Mouse (Mus musculus) forebrain, embryonic 14.5 days (tissue): Measurements from ENCODE around the gene Rab14. TPM values are rescaled to one million over a fixed set of nuclear protein-coding genes. Genes with fewer than 3 reads are reported as not detected.

Experiments
- ATAC-seq: fragments of 200-750 bp; cut with Nextera tagmentation; 2 replicates; pipeline ENCODE4 v1.8.0; 2017; ENCODE audit warnings: mild to moderate bottlenecking, moderate library complexity
- DNase-seq: peaks from one replicate; pipeline ENCODE4 v3.0.0-alpha.2; 2015; ENCODE audit warnings: low spot score
- H3K27ac ChIP-seq: fragments of 300-500 bp; sonication (generic); 2 replicates; pipeline ENCODE4 v1.5.1; 2014; ENCODE audit warnings: low read depth, mild to moderate bottlenecking, control low read depth, low read length, moderate library complexity
- H3K27me3 ChIP-seq: fragments of 300-500 bp; sonication (generic); replicated peaks from 2 replicates; pipeline ENCODE4 v1.6.1; 2014; ENCODE audit warnings: low read length, control low read depth, mixed read lengths; ENCODE audit not compliant: control insufficient read depth, insufficient read depth
- H3K36me3 ChIP-seq: fragments of 300-500 bp; sonication (generic); 2 replicates; pipeline ENCODE4 v1.6.1; 2014; ENCODE audit warnings: low read length, control low read depth; ENCODE audit not compliant: control insufficient read depth, insufficient read depth
- H3K4me1 ChIP-seq: fragments of 300-500 bp; sonication (generic); 2 replicates; pipeline ENCODE4 v1.6.1; 2014; ENCODE audit warnings: antibody characterized with exemption, low read length, control low read depth; ENCODE audit not compliant: control insufficient read depth, insufficient read depth
- H3K4me2 ChIP-seq: fragments of 300-500 bp; sonication (generic); 2 replicates; pipeline ENCODE4 v1.6.1; 2014; ENCODE audit warnings: mild to moderate bottlenecking, control low read depth, low read length
- H3K4me3 ChIP-seq: fragments of 300-500 bp; sonication (generic); 2 replicates; pipeline ENCODE4 v1.5.1; 2014; ENCODE audit warnings: low read depth, low read length, control low read depth
- H3K9ac ChIP-seq: fragments of 300-500 bp; sonication (generic); 2 replicates; pipeline ENCODE4 v1.6.1; 2014; ENCODE audit warnings: mild to moderate bottlenecking, low read length, control low read depth, moderate library complexity
- H3K9me3 ChIP-seq: fragments of 300-500 bp; sonication (generic); replicated peaks from 2 replicates; pipeline ENCODE4 v1.6.1; 2016; ENCODE audit warnings: low read length, control low read depth, mixed read lengths; ENCODE audit not compliant: control insufficient read depth
- WGBS: fragments of 180-500 bp; shearing (Covaris S2); extraction: QIAGEN DNeasy Blood & Tissue Kit; methylation state at CpG from one replicate; pipeline ENCODE4 v1.1.7; 2014; 5-methylcytosine and 5-hydroxymethylcytosine counted together
- polyA plus RNA-seq: library from polyadenylated mRNA; unstranded; fragments of >200 nt; fragmentation: Nextera tagmentation; extraction: Ambion mirVana; gene quantifications from 2 replicates; pipeline ENCODE4 v1.2.1, GENCODE M21; 2014

The Rab14 gene
- polyA plus RNA-seq, 1 experiment from 2014 or later: 349 TPM

- no peak overlapping the region for H3K4me2 ChIP-seq
- no peaks in the 10 kb centered on the region for H3K27me3 ChIP-seq
- no peaks in the 10 kb centered on the region for H3K9me3 ChIP-seq
- DNase-seq: no peak
- no peak overlapping the region for H3K27ac ChIP-seq
- no peak for ATAC-seq
- 83% methylated on average over 3 of the region's 3 CpGs for WGBS
- no peak overlapping the region for H3K4me3 ChIP-seq
- no peak overlapping the region for H3K9ac ChIP-seq
- no peaks in the 10 kb centered on the region for H3K4me1 ChIP-seq
- H3K36me3 ChIP-seq: no peaks in the 10 kb centered on the region
Measured at GRCm38 (mm10) chr2:35208054-35208453, 7.1 kb upstream of the Rab14 start.

DNA sequence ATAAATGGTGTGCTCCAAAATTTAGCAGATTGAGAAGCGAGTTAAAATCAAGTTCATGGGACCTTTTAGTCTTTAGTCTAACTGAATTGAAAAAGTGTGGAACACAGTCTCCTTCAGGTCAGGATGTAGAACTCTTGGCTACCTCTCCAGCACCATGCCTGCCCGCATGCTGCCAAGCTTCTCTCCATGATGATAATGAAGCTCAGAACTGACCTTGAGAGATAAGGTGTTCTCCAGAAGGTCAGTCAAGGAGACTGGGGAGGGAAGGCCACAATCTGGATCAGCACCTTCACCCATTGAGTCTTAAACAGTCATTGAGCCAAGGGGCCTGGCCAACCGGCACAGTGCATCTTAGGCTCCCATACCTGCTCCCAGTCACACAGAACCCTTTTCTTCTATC is 5.8 kb upstream of the Rab14 start:
- H3K9ac ChIP-seq: no peak overlapping the region
- H3K36me3 ChIP-seq: no peaks in the 10 kb centered on the region
- no peak for ATAC-seq
- H3K4me1 ChIP-seq: no peaks in the 10 kb centered on the region
- H3K9me3 ChIP-seq: no peaks in the 10 kb centered on the region
- no peak overlapping the region for H3K4me3 ChIP-seq
- no peak overlapping the region for H3K27ac ChIP-seq
- DNase-seq: no peak
- no peak overlapping the region for H3K4me2 ChIP-seq
- no peaks in the 10 kb centered on the region for H3K27me3 ChIP-seq
- WGBS: 84% methylated on average over 3 of the region's 3 CpGs

DNA sequence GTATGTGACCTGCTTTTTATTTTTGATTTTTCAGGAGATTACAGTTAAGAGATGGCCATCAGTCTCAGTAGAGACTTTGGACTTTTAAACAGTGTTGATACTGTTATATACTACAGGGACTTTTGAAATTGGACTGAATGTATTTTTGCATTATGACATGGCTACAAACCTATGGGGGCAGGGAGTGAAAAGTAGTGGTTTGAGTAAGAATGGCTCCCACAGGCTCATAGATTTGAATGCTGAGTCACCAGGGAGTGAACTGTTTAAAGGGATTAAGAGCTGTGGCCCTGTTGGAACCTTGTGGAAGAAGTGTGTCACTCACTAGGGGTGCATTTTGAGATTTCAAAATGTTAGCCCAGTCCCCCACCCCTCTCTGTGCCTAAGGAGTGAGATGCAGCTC is 2.8 kb upstream of the Rab14 start:
- ATAC-seq (no peak), DNase-seq (no peak)
- H3K27me3 ChIP-seq: no peaks in the 10 kb centered on the region
- H3K27ac ChIP-seq: no peak overlapping the region
- no peaks in the 10 kb centered on the region for H3K9me3 ChIP-seq
- H3K4me2 ChIP-seq: no peak overlapping the region
- H3K4me3 ChIP-seq: no peak overlapping the region
- H3K36me3 ChIP-seq: no peaks in the 10 kb centered on the region
- H3K9ac ChIP-seq: no peak overlapping the region
- peaks cover 10% of the 10 kb centered on the region; the same call in 1 of the 2 replicates for H3K4me1 ChIP-seq

DNA sequence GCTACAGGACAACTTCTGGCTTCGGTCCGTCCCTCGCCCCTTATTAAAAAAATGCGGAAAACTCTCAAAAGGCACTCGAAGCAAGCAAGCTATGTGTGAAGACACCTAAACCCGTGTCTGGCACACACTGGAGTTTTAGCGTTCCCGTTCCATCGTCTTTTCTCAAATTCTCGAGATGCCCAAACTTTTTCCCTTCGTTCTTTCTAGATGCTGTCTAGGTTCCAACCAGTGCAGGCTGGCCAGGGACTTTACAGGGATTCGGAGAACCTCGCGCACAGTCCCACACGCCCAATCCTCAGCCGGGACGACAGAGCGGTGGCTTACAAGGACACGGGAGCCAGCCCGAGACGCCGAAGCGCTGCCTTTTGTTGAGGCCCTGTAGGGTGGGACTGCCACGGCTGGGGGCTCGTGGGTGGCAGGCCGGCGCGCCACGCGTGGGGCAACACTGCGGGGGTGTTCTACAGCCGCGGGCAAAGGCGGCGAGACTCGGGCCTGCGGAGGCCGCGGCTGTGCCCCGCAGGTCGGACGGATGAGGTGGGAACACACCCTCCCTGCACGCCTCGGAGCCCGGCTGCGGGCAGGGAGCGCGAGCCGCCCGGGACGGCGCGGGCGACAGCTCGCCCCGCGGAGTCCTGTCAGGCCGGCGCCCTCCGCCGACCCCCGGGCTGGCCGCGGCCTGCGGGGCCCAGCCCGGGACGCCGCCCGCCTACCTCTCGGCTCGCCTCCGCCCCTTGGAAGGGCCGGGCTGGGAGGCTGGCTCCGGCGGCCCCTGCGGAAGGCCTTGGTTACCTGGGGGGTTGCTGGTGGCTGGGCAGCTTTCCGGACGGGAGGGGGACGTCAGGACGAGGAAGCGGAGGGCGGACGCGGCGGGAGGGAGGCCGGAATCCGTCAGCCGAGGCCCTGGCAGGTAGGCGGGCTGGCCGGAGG is 686 bp downstream of the Rab14 start:
- under 1% methylated on average over 60 of the region's 90 CpGs for WGBS
- H3K27me3 ChIP-seq: no peaks in the 10 kb centered on the region
- H3K27ac ChIP-seq: peak overlapping the region; percentile 96
- H3K9ac ChIP-seq: peak overlapping the region; percentile 93
- peaks cover 20% of the 10 kb centered on the region; the same call in 1 of the 2 replicates for H3K4me1 ChIP-seq
- DNase-seq (peak; percentile 44), ATAC-seq (peak; percentile 78)
- H3K4me2 ChIP-seq: peak overlapping the region; percentile 91
- no peaks in the 10 kb centered on the region for H3K9me3 ChIP-seq
- H3K4me3 ChIP-seq: peak overlapping the region; percentile 99
- no peaks in the 10 kb centered on the region for H3K36me3 ChIP-seq

DNA sequence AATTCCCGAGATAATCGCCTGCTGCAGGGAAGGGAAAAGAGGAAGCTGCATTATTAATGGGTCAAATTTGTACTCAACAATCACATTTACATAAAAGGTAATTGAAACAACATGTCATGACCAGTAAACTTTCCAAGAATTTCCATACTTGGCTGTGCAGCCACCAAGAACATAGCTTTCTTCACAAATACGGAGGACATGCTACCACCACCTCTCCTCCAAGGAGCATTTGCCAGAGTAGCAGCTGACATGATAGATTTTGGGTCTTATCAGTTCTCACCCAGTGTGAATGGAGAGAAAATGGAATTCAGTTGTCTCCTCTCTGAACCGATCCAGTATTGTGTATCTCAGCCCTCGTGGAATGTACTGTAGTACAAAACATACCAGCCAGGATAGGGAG is 1.4 kb downstream of the Rab14 start:
- Histone ChIP-seq H3K9ac (peak overlapping the region; percentile 93), H3K4me1 (peaks cover 20% of the 10 kb centered on the region; the same call in 1 of the 2 replicates), H3K27ac (no peak overlapping the region), H3K4me2 (peak overlapping the region; percentile 91), H3K27me3 (no peaks in the 10 kb centered on the region), H3K4me3 (peak overlapping the region; percentile 99), H3K36me3 (no peaks in the 10 kb centered on the region), H3K9me3 (no peaks in the 10 kb centered on the region)
- ATAC-seq (no peak), DNase-seq (no peak)
- 18% methylated on average over 5 of the region's 5 CpGs for WGBS

DNA sequence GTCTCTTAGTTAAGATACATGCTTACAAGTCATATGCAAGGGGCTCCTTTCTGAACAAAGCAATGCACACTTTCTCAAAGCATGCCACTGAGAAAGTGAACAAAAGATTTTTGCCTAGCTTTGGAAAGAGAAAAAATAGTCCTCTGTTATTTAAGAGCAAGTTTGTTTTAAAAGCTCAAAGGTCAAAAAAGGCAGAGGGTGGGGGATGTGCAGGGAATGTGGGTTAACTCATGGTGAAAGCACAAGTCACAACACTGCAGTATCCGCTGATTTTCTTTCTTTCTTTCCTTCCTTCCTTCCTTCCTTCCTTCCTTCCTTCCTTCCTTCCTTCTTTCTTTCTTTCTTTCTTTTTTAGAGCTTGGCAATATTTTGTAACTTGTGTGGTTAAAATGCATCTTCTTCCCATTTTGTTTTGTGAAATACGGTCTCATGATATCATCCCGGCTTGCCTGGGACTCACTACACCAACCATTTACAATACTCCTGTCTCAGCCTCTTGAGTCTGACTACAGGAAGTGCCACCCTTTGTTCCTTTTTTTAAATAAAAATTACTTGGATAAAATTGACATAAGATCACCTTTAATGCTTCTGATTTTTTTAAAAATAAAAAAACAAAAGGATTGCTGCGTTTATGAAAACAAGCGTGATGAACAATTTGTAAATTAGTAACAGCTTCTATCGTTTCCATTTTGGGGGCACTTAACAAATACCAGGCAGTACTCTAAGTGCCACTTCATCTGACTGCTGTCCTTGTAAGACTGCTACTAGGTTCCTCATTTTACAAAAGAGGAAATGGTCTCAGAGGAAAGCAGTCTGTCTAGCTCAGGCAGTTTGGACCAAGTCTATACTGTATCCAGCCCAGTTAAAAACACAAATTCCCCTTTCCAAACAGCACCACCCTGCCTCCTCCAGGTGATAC is 5.0 kb downstream of the Rab14 start:
- H3K9me3 ChIP-seq: no peaks in the 10 kb centered on the region
- H3K4me1 ChIP-seq: peaks cover 18% of the 10 kb centered on the region; the same call in 1 of the 2 replicates
- H3K27me3 ChIP-seq: no peaks in the 10 kb centered on the region
- 83% methylated on average over 6 of the region's 6 CpGs for WGBS
- H3K4me3 ChIP-seq: no peak overlapping the region
- DNase-seq: no peak
- H3K4me2 ChIP-seq: no peak overlapping the region
- no peak for ATAC-seq
- no peak overlapping the region for H3K27ac ChIP-seq
- no peaks in the 10 kb centered on the region for H3K36me3 ChIP-seq
- H3K9ac ChIP-seq: no peak overlapping the region

GRCm38 (mm10) chr2:35193976-35194375 is 6.9 kb downstream of the Rab14 start:
- no peak overlapping the region for H3K4me2 ChIP-seq
- no peak for ATAC-seq
- peaks cover 14% of the 10 kb centered on the region for H3K36me3 ChIP-seq
- DNase-seq: no peak
- WGBS: 88% methylated on average over 1 of the region's 1 CpGs
- H3K4me1 ChIP-seq: peaks cover 10% of the 10 kb centered on the region; the same call in 1 of the 2 replicates
- no peaks in the 10 kb centered on the region for H3K27me3 ChIP-seq
- H3K4me3 ChIP-seq: no peak overlapping the region
- H3K27ac ChIP-seq: no peak overlapping the region
- H3K9ac ChIP-seq: no peak overlapping the region
- H3K9me3 ChIP-seq: no peaks in the 10 kb centered on the region

DNA sequence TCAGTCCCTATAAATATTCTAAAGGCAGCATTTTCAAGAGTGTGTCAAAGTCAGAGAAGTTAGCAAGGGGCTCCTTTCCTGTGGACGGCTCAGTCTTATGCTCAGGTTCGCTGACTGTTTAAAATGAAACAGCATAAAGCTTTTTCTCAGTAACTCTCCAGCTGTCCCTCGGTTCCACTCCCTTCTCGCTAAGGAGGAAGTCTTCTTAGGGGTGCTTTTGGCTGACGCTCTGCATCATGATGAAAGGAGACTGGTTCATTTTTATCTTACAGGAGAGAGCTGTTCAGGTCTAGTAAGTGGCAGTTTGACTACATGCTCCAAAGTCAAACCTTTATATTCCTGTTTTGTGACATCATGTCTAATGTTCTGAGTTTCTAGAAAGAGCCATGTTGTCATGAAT is 12.0 kb downstream of the Rab14 start:
- Histone ChIP-seq H3K4me1 (no peaks in the 10 kb centered on the region), H3K4me2 (no peak overlapping the region), H3K36me3 (peaks cover 48% of the 10 kb centered on the region), H3K27me3 (no peaks in the 10 kb centered on the region), H3K9ac (no peak overlapping the region), H3K4me3 (no peak overlapping the region), H3K27ac (no peak overlapping the region), H3K9me3 (no peaks in the 10 kb centered on the region)
- ATAC-seq: no peak
- no peak for DNase-seq
- 88% methylated on average over 5 of the region's 5 CpGs for WGBS
